Mouse (Mus musculus): ENCODE measurements around the gene Ube2c. TPM values are rescaled to one million over a fixed set of nuclear protein-coding genes. Genes with fewer than 3 reads are reported as not detected.

The Ube2c gene
- total RNA-seq, 2 experiments from 2014 or later, result 2.9 to 4.0 TPM

- DNase-seq (ENCODE audit: low spot score in 2 of 2), result no peak
These were observed 47.5 kb downstream of the Ube2c start for GRCm38 (mm10) chr2:164817206-164817605.

GRCm38 (mm10) chr2:164817703-164818102 is 48.0 kb downstream of the Ube2c start:
- no peak for DNase-seq (ENCODE audit: low spot score in 2 of 2)

GRCm38 (mm10) chr2:164821060-164821459 is 51.4 kb downstream of the Ube2c start:
- DNase-seq (ENCODE audit: low spot score in 2 of 2), result no peak

- peak; percentile 100 for DNase-seq (ENCODE audit: low spot score in 2 of 2)
These were observed 53.0 kb downstream of the Ube2c start, which contains the start of gene Zswim1 for GRCm38 (mm10) chr2:164822636-164823165. Gene Zswim1, plus strand, starts transcription at chr2:164822686.

GRCm38 (mm10) chr2:164823181-164823585 is 53.5 kb downstream of the Ube2c start:
- no peak for DNase-seq (ENCODE audit: low spot score in 2 of 2)

- no peak for DNase-seq (ENCODE audit: low spot score in 2 of 2)
These were observed 54.3 kb downstream of the Ube2c start for GRCm38 (mm10) chr2:164823969-164824368.

GRCm38 (mm10) chr2:164825521-164825920 is 55.8 kb downstream of the Ube2c start:
- DNase-seq (ENCODE audit: low spot score in 2 of 2), result no peak

- no peak for DNase-seq (ENCODE audit: low spot score in 2 of 2)
These were observed 57.6 kb downstream of the Ube2c start for GRCm38 (mm10) chr2:164827146-164827850.

Other genes with a start within 250 kb of the Ube2c start
- gene Wfdc2, start 207.5 kb upstream of the Ube2c start, total RNA-seq (2021), result 1 to 10 TPM in 1 of 2 experiments, not detected in 1; 5.6 TPM
- not detected for gene Spint3, start 196.4 kb upstream of the Ube2c start, total RNA-seq (2021)
- gene Wfdc6a, start 184.5 kb upstream of the Ube2c start, total RNA-seq (2021), result 1 to 10 TPM in 1 of 2 experiments, under 1 TPM in 1; 0.71 to 1.9 TPM
- not detected for gene Eppin, start 176.3 kb upstream of the Ube2c start, total RNA-seq (2021)
- gene Wfdc6b, start 156.4 kb upstream of the Ube2c start, total RNA-seq (2021), result not detected
- gene Wfdc8, start 156.3 kb upstream of the Ube2c start, total RNA-seq (2021), result not detected
- gene Wfdc16, start 131.1 kb upstream of the Ube2c start, total RNA-seq (2021), result not detected
- not detected for gene Wfdc10, start 113.9 kb upstream of the Ube2c start, total RNA-seq (2021)
- gene Wfdc9, start 113.3 kb upstream of the Ube2c start, total RNA-seq (2021), result not detected
- not detected for gene Wfdc11, start 95.8 kb upstream of the Ube2c start, total RNA-seq (2021)
- not detected for gene Wfdc13, start 84.8 kb upstream of the Ube2c start, total RNA-seq (2021)
- not detected for gene Spint4, start 71.4 kb upstream of the Ube2c start, total RNA-seq (2021)
- not detected for gene Spint5, start 54.6 kb upstream of the Ube2c start, total RNA-seq (2021)
- 1 to 10 TPM; 1.5 TPM for gene Wfdc3, start 24.0 kb upstream of the Ube2c start, total RNA-seq (2021)
- gene Dnttip1, start 23.9 kb upstream of the Ube2c start, total RNA-seq (2021), result 10 to 100 TPM; 34.1 to 37.2 TPM
- not detected for gene Tnnc2, start 10.1 kb downstream of the Ube2c start, total RNA-seq (2021)
- 10 to 100 TPM; 33.3 to 39.8 TPM for gene Snx21, start 15.9 kb downstream of the Ube2c start, total RNA-seq (2021)
- gene Acot8, start 35.0 kb downstream of the Ube2c start, total RNA-seq (2021), result 10 to 100 TPM; 26.4 to 28.1 TPM
- 1 to 10 TPM; 6.0 to 8.3 TPM for gene Zswim3, start 35.2 kb downstream of the Ube2c start, total RNA-seq (2021)
- 10 to 100 TPM; 18.1 to 18.2 TPM for gene Zswim1, start 52.8 kb downstream of the Ube2c start, total RNA-seq (2021)
- gene Spata25, start 58.6 kb downstream of the Ube2c start, total RNA-seq (2021), result under 1 TPM in 1 of 2 experiments, not detected in 1; 0.67 TPM
- 10 to 100 TPM; 87.7 to 89.6 TPM for gene Ctsa, start 63.0 kb downstream of the Ube2c start, total RNA-seq (2021)
- 1 to 10 TPM; 3.9 to 4.1 TPM for gene Neurl2, start 63.6 kb downstream of the Ube2c start, total RNA-seq (2021)
- 100 to 1,000 TPM in 1 of 2 experiments, 10 to 100 TPM in 1; 72.5 to 107 TPM for gene Pltp, start 87.8 kb downstream of the Ube2c start, total RNA-seq (2021)
- 10 to 100 TPM; 43.5 to 48.8 TPM for gene Pcif1, start 109.4 kb downstream of the Ube2c start, total RNA-seq (2021)
- gene Zfp335, start 141.9 kb downstream of the Ube2c start, total RNA-seq (2021), result 10 to 100 TPM; 25.0 to 26.4 TPM
- gene Mmp9, start 170.9 kb downstream of the Ube2c start, total RNA-seq (2021), result 1 to 10 TPM; 1.8 to 2.1 TPM
- gene Slc12a5, start 190.9 kb downstream of the Ube2c start, total RNA-seq (2021), result 100 to 1,000 TPM; 288 to 332 TPM

Measured in layer of hippocampus, postnatal 14 days (tissue).